Mouse (Mus musculus): ENCODE results near the gene Pbrm1. TPM values are rescaled to one million over a fixed set of nuclear protein-coding genes. Genes with fewer than 3 reads are reported as not detected.

Pbrm1 gene
- total RNA-seq, 2 experiments from 2014 or later, result 55.3 to 59.0 TPM

GRCm38 (mm10) chr14:31078597-31079208 lies 59.8 kb downstream of the Pbrm1 start:
- DNase-seq (ENCODE audit: extremely low spot score in 1 of 2, low spot score in 1 of 2), result no peak

GRCm38 (mm10) chr14:31079313-31080028 lies 60.5 kb downstream of the Pbrm1 start:
- no peak for DNase-seq (ENCODE audit: extremely low spot score in 1 of 2, low spot score in 1 of 2)

GRCm38 (mm10) chr14:31081147-31081546 lies 62.2 kb downstream of the Pbrm1 start:
- no peak for DNase-seq (ENCODE audit: extremely low spot score in 1 of 2, low spot score in 1 of 2)

GRCm38 (mm10) chr14:31087433-31087832 lies 68.5 kb downstream of the Pbrm1 start:
- no peak for DNase-seq (ENCODE audit: extremely low spot score in 1 of 2, low spot score in 1 of 2)

GRCm38 (mm10) chr14:31088515-31088914 lies 69.6 kb downstream of the Pbrm1 start:
- no peak for DNase-seq (ENCODE audit: extremely low spot score in 1 of 2, low spot score in 1 of 2)

- no peak for DNase-seq (ENCODE audit: extremely low spot score in 1 of 2, low spot score in 1 of 2)
Observed at GRCm38 (mm10) chr14:31089918-31090317, 71.0 kb downstream of the Pbrm1 start.

- no peak for DNase-seq (ENCODE audit: extremely low spot score in 1 of 2, low spot score in 1 of 2)
Observed at GRCm38 (mm10) chr14:31105156-31105555, 86.2 kb downstream of the Pbrm1 start.

GRCm38 (mm10) chr14:31110613-31111012 lies 91.7 kb downstream of the Pbrm1 start:
- DNase-seq (ENCODE audit: extremely low spot score in 1 of 2, low spot score in 1 of 2), result no peak

GRCm38 (mm10) chr14:31112187-31112586 lies 93.2 kb downstream of the Pbrm1 start:
- no peak for DNase-seq (ENCODE audit: extremely low spot score in 1 of 2, low spot score in 1 of 2)

GRCm38 (mm10) chr14:31114011-31114410 lies 95.1 kb downstream of the Pbrm1 start:
- no peak for DNase-seq (ENCODE audit: extremely low spot score in 1 of 2, low spot score in 1 of 2)

- no peak for DNase-seq (ENCODE audit: extremely low spot score in 1 of 2, low spot score in 1 of 2)
Observed at GRCm38 (mm10) chr14:31115522-31115921, 96.6 kb downstream of the Pbrm1 start.

- no peak for DNase-seq (ENCODE audit: extremely low spot score in 1 of 2, low spot score in 1 of 2)
Observed at GRCm38 (mm10) chr14:31125106-31126075, 106.5 kb downstream of the Pbrm1 start.

GRCm38 (mm10) chr14:31126826-31127225 lies 107.9 kb downstream of the Pbrm1 start:
- DNase-seq (ENCODE audit: extremely low spot score in 1 of 2, low spot score in 1 of 2), result peak in 1 of 2 experiments; percentile 0

GRCm38 (mm10) chr14:31128101-31128825 lies 109.3 kb downstream of the Pbrm1 start:
- peak; percentile 9 to 19 for DNase-seq (ENCODE audit: extremely low spot score in 1 of 2, low spot score in 1 of 2)

- peak; percentile 79 to 84 for DNase-seq (ENCODE audit: extremely low spot score in 1 of 2, low spot score in 1 of 2)
Observed at GRCm38 (mm10) chr14:31128826-31129219, 109.9 kb downstream of the Pbrm1 start, which contains the start of gene Smim4. TSS of gene Smim4 (minus strand) at chr14:31128956.

- DNase-seq (ENCODE audit: extremely low spot score in 1 of 2, low spot score in 1 of 2), result peak in 1 of 2 experiments; percentile 3
Observed at GRCm38 (mm10) chr14:31129326-31130235, 110.6 kb downstream of the Pbrm1 start.

GRCm38 (mm10) chr14:31130236-31131220 lies 111.6 kb downstream of the Pbrm1 start, which contains the start of gene Nt5dc2:
TSS of gene Nt5dc2 (plus strand) at chr14:31131053.
- DNase-seq (ENCODE audit: extremely low spot score in 1 of 2, low spot score in 1 of 2), result peak; percentile 49 to 59

All from layer of hippocampus, postnatal 25 days (tissue).